Mouse (Mus musculus): ENCODE results near the gene Kcnmb3. TPM values are rescaled to one million over a fixed set of nuclear protein-coding genes. Genes with fewer than 3 reads are reported as not detected.

Kcnmb3 gene
- under 1 TPM; 0.43 to 0.92 TPM for total RNA-seq (2021)

- DNase-seq = no peak
These were observed at the start of gene Kcnmb3 for GRCm38 (mm10) chr3:32492097-32493090. TSS of gene Kcnmb3 (minus strand) at chr3:32492231.

DNA sequence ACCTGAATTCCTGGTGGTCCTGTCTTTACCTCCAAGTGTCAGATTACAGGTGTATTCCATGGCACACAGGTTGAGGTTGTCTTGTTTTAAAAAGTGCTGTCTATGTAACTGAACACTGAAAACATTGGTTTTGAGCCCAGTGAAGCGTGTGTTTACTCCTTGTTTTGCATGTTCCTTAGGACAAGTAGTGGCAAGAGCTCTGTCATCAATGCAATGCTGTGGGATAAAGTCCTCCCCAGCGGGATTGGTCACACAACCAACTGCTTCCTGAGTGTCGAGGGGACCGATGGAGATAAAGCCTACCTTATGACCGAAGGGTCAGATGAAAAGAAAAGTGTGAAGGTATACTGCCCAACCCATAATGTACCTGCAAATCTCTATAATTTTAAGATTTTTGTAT is 46.1 kb upstream of the Kcnmb3 start:
- no peak for DNase-seq

GRCm38 (mm10) chr3:32537556-32537955 is 45.5 kb upstream of the Kcnmb3 start:
- peak; percentile 36 to 48 for DNase-seq

DNA sequence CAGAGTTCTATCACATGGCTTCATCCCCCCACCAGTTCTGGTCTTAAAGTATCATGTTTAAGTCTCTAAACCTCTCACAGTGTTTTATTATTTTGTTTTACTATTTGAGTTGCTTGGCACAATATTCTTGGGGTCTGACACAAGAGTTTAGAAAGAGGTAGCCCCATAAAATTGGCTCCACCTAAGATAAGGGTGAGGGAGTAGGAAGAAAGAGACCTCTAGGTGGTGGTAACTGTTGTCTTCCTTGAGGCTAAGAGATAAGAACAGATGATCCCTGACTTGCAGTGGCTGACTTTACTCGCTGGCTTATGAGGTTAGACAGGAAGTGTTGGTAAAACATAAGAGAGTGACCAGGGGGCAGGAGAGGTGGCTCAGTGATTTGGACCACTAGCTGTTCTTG is 43.7 kb upstream of the Kcnmb3 start:
- no peak for DNase-seq

DNA sequence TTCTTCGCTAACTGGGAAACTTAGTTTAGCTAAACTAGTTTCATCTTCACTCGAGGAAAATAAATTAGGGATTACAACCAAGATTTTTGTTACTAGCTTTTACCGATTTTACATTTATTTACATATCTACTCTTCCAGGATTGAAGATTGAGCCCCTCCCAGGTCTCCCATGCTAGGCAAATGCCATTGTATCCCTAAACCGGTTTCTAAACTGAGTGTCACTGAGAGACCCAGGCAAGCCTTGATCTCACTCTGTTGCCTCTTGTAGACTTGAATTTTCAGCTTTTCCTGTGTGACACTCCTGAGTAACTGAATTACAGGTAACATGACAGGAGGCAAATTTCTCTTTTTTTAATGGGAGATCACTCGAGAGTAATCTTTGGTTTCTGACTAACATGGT is 38.0 kb upstream of the Kcnmb3 start:
- DNase-seq = no peak

DNA sequence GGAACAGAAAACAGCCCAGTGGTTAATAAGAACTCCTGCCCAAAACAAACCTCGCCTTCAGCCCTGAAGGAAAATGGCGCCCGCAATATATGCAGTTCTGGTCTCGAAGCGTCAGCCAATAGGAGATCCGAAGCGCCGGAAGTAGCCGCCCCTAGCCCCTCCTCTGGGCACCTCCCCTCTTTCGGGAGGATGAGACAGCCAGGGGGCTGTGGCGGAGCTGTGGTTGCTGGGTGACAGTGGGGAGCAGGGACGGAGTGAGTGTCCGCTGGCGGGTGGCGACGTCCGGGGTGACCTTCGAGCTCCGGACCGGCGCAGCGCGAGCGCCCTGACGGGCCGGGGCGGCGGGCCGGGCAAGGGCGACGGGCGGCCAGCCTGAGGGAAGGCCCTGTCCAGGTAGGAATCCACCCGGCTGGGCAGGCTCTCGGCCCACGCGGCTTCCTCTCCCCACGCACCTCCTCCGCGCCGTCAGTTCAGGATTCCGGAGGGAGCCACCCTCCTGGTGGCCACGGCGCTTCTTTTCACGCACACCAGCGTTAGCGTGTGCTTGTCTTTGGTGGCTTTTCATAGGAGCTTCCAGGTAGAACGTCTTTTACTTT is 37.4 kb upstream of the Kcnmb3 start, which contains the start of gene Mfn1:
Gene Mfn1, plus strand, starts transcription at position 163 of the 596 bp plus-strand sequence.
- peak; percentile 92 to 94 for DNase-seq

DNA sequence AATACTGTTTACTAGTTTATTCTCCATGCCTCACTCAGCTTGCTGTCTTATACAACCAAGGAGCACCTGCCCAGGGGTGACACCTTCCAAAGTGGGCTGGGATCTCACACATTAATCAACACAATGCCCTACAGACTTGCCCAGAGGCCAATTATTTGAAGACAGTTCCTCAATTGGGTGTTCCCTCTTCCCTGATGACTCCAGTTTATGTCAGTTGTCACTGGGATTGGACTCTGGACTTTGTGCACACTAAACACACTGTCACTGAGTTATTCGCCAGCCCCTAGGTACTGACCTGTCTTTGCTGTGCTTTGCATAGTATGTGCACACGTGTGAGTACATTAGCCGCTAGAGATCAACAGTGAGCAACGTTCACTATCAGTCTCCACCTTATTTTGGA is 35.1 kb upstream of the Kcnmb3 start:
- no peak for DNase-seq

GRCm38 (mm10) chr3:32513528-32513927 is 21.5 kb upstream of the Kcnmb3 start:
- DNase-seq = no peak

DNA sequence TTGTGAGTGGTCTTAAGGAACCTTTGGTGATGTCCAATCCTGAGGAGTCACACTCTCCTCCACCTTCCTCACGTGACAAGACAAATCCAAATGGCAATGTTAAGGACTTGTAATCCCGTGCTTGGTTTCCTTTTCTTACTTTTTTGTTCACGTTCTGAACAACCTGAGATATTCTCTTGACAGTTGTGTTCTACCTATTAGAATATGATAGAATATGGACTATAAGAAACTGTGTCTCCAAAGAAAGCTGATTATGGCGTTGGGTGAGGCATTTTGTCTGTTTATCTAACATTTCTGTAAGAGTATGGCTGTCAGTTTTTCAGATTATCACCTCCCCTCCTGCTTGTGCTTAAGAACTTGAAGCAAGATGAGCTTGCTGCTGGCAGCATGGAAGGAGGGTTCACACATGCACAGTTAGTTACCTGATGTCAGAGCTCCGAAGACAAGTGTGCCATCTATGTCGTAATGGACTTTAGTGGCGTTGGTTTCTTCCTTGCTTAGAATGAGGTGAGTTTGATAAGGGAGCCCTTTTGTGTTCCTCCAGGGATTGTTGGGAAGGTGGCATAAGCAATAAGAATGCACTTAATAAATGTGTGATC is 20.8 kb upstream of the Kcnmb3 start:
- no peak for DNase-seq

- peak in 1 of 2 experiments; percentile 21 for DNase-seq
These were observed 19.1 kb upstream of the Kcnmb3 start for GRCm38 (mm10) chr3:32511191-32511550.

- DNase-seq = peak; percentile 91 to 92
These were observed 18.6 kb upstream of the Kcnmb3 start for GRCm38 (mm10) chr3:32510375-32511190.

DNA sequence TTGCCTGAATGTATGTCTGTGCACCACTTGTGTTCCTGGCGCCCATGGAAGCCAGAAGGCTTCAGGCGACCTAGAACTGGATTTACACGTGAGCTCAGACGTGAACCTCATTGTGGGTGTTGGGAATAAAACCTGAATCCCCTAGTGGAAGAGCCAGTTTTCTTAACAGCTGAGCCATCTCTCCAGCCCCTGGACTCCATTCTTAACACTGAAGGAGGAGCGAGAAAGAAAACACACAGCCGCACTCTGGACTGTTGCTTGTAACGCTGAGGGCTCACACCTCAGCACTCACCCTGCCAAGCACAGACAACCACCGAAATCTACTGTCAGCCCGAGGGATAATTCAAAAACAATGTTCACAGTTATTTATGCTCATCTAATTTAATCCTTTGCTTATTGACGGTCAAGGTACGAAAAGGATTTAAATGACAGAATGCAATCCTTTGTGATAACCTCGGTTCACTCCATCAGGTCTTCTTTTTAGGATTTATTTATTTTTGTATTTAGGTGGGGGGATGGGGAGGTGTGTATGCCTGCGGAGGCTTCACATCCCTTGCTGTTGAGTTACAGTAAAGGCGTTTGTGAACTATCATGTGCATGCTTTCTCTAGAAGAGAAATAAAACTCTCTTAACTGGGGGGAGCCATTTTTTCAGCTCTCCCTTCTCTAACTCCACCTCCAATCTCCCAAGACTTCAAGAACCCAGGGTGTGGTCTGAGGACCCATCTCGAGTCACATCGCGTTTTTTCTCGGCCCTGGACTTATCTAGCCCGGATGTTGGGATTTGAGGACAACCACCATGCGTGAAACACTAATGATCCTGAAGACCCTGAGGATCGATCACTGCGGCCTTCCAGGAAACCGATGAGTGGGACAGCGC is 17.7 kb upstream of the Kcnmb3 start, which contains the start of gene Zfp639:
Gene Zfp639, plus strand, starts transcription at position 764 of the 879 bp plus-strand sequence.
- DNase-seq = no peak

GRCm38 (mm10) chr3:32508666-32509324 is 16.8 kb upstream of the Kcnmb3 start:
- DNase-seq = peak; percentile 52 to 64

GRCm38 (mm10) chr3:32506366-32507225 is 14.6 kb upstream of the Kcnmb3 start:
- DNase-seq = no peak

- DNase-seq = no peak
These were observed 13.8 kb upstream of the Kcnmb3 start for GRCm38 (mm10) chr3:32505841-32506240.

DNA sequence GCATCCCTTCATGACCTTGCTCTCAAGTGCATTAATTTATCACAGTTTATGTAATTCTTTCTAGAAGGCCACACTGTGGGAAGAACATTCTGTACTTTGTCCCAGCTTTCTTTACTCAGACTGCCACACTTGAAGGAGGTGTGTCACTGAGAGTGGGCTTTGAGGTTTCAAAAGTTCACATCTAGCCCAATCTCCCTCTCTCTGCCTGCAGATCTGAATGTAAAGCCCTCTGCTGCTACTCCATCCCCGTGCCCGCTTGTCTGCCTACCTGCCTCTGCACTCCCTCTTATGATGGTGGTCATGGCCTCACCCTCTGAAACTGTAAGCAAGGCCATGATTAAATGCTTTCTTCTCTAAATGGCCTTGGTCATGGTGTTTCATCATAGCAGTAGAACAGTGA is 8.3 kb upstream of the Kcnmb3 start:
- DNase-seq = no peak

- DNase-seq = no peak
These were observed 4.7 kb upstream of the Kcnmb3 start for GRCm38 (mm10) chr3:32496711-32497070.

GRCm38 (mm10) chr3:32495856-32496710 is 4.1 kb upstream of the Kcnmb3 start:
- no peak for DNase-seq
